10 mouse cellular contexts compared by ENCODE assay signal in genomic region chr11:98448191-98448790, GRCm38 (mm10). TPM values are rescaled to one million over a fixed set of nuclear protein-coding genes. Genes with fewer than 3 reads are reported as not detected.
DNase-seq lines count a peak whose midpoint lies in the region; ATAC-seq lines count a peak whose summit lies in the region.
"Had no signal": no experiment of that assay in that cellular context is flagged by ENCODE, and none has a peak within 500 bp of the region (broad histone marks: within the 10 kb centered on the region; RNA-seq: fewer than 3 reads in every experiment).

No protein-coding gene starts in this region.

- H3K27me3 ChIP-seq in hindbrain, embryonic 10.5 days (ENCODE audit: insufficient read depth, poor library complexity, severe bottlenecking): peaks cover 50% of the 10 kb centered on the region
- peaks cover 23% of the 10 kb centered on the region for H3K27me3 ChIP-seq in hindbrain, embryonic 16.5 days (replicated peaks; ENCODE audit: control insufficient read depth, insufficient read depth, low read length)
- peaks cover 59% of the 10 kb centered on the region for H3K27me3 ChIP-seq in embryonic facial prominence, embryonic 12.5 days

- no peak for ATAC-seq in hindbrain, embryonic 16.5 days
- no peak for ATAC-seq in embryonic facial prominence, embryonic 12.5 days (ENCODE audit: insufficient number of reproducible peaks, insufficient read depth, low FRiP score, low TSS enrichment)
- ATAC-seq: forebrain, embryonic 13.5 days had no signal

- DNase-seq in hindbrain, embryonic 10.5 days (ENCODE audit: low spot score): no peak
- DNase-seq in kidney, postnatal 36 days: peak; percentile 80 to 89
- peak; percentile 30 to 51 for DNase-seq in lung, postnatal 4 days
- no peak for DNase-seq in right cerebral cortex, adult 18-20 months
- DNase-seq in heart, postnatal 4 days: no peak
- DNase-seq in spleen, adult 18-20 months: no peak

- peak overlapping the region; percentile 38 for H3K4me3 ChIP-seq in hindbrain, embryonic 10.5 days
- no peak overlapping the region for H3K4me3 ChIP-seq in hindbrain, embryonic 16.5 days (ENCODE audit: low read length)
- H3K4me3 ChIP-seq in embryonic facial prominence, embryonic 12.5 days: peak overlapping the region; percentile 31; the same call in 1 of the 2 replicates
- H3K4me3 ChIP-seq: forebrain, embryonic 13.5 days; hindbrain, embryonic 15.5 days had no signal

- H3K4me2 ChIP-seq in hindbrain, embryonic 16.5 days (ENCODE audit: low read length): no peak overlapping the region
- peak overlapping the region; percentile 29 for H3K4me2 ChIP-seq in embryonic facial prominence, embryonic 12.5 days (replicated peaks)
- H3K4me2 ChIP-seq: forebrain, embryonic 13.5 days had no signal

- H3K9ac ChIP-seq in hindbrain, embryonic 16.5 days (ENCODE audit: low read depth, low read length): no peak overlapping the region
- no peak overlapping the region for H3K9ac ChIP-seq in embryonic facial prominence, embryonic 12.5 days
- H3K9ac ChIP-seq: forebrain, embryonic 13.5 days; hindbrain, embryonic 15.5 days had no signal

- no peaks in the 10 kb centered on the region for H3K9me3 ChIP-seq in hindbrain, embryonic 10.5 days
- no peaks in the 10 kb centered on the region for H3K9me3 ChIP-seq in hindbrain, embryonic 16.5 days (ENCODE audit: control insufficient read depth, low read length)
- H3K9me3 ChIP-seq in embryonic facial prominence, embryonic 12.5 days: no peaks in the 10 kb centered on the region
- H3K9me3 ChIP-seq: forebrain, embryonic 13.5 days; hindbrain, embryonic 15.5 days had no signal

- no peaks in the 10 kb centered on the region for H3K36me3 ChIP-seq in hindbrain, embryonic 10.5 days
- no peaks in the 10 kb centered on the region for H3K36me3 ChIP-seq in hindbrain, embryonic 16.5 days (ENCODE audit: control insufficient read depth, insufficient read depth, low read length)
- H3K36me3 ChIP-seq in embryonic facial prominence, embryonic 12.5 days: no peaks in the 10 kb centered on the region
- H3K36me3 ChIP-seq: hindbrain, embryonic 15.5 days had no signal

- H3K4me1 ChIP-seq in hindbrain, embryonic 10.5 days (replicated peaks): peaks cover 37% of the 10 kb centered on the region
- H3K4me1 ChIP-seq in hindbrain, embryonic 16.5 days (ENCODE audit: control insufficient read depth, insufficient read depth, low read depth, low read length): peaks cover 4% of the 10 kb centered on the region; the same call in 1 of the 2 replicates
- peaks cover 14% of the 10 kb centered on the region for H3K4me1 ChIP-seq in embryonic facial prominence, embryonic 12.5 days

- WGBS in hindbrain, embryonic 10.5 days: 41% methylated on average over 13 of the region's 13 CpGs
- WGBS in hindbrain, embryonic 16.5 days: 35% methylated on average over 11 of the region's 13 CpGs
- WGBS in embryonic facial prominence, embryonic 12.5 days: 35% methylated on average over 11 of the region's 13 CpGs

- H3K27ac ChIP-seq in hindbrain, embryonic 10.5 days: 0 out of 2 replicates have a peak overlapping the region, but pooled peaks have one; percentile 74
- H3K27ac ChIP-seq in hindbrain, embryonic 16.5 days (ENCODE audit: low read depth, low read length): no peak overlapping the region
- no peak overlapping the region for H3K27ac ChIP-seq in embryonic facial prominence, embryonic 12.5 days
- H3K27ac ChIP-seq: forebrain, embryonic 13.5 days; hindbrain, embryonic 15.5 days had no signal

RNA-seq across cellular contexts. Expression of gene Grb7, which starts 2.1 kb away (rescaled TPM):
- 3.6 and 8.6 TPM in 2 replicates for polyA plus RNA-seq in hindbrain, embryonic 10.5 days (2016; fragmentation: Nextera tagmentation; extraction: Ambion mirVana)
- 1.3 and 2.5 TPM in 2 replicates for polyA plus RNA-seq in hindbrain, embryonic 16.5 days (2015; fragmentation: Nextera tagmentation; extraction: Ambion mirVana)
- polyA plus RNA-seq in embryonic facial prominence, embryonic 12.5 days (2016; fragmentation: Nextera tagmentation; extraction: Ambion mirVana): 7.3 and 7.7 TPM in 2 replicates
- total RNA-seq in heart, postnatal 4 days (2021): not detected

RNA-seq across cellular contexts. Expression of gene Mien1, which starts 9.5 kb away (rescaled TPM):
- 120 and 161 TPM in 2 replicates for polyA plus RNA-seq in hindbrain, embryonic 10.5 days (2016; fragmentation: Nextera tagmentation; extraction: Ambion mirVana)
- 250 and 276 TPM in 2 replicates for polyA plus RNA-seq in hindbrain, embryonic 16.5 days (2015; fragmentation: Nextera tagmentation; extraction: Ambion mirVana)
- polyA plus RNA-seq in embryonic facial prominence, embryonic 12.5 days (2016; fragmentation: Nextera tagmentation; extraction: Ambion mirVana): 78.4 and 85.6 TPM in 2 replicates
- 10 to 100 TPM; 46.9 to 49.0 TPM for total RNA-seq in heart, postnatal 4 days (2021)

RNA-seq across cellular contexts. Expression of gene Erbb2, which starts 36.0 kb away (rescaled TPM):
- 23.3 TPM in 2 replicates for polyA plus RNA-seq in hindbrain, embryonic 10.5 days (2016; fragmentation: Nextera tagmentation; extraction: Ambion mirVana)
- 6.6 and 10.0 TPM in 2 replicates for polyA plus RNA-seq in hindbrain, embryonic 16.5 days (2015; fragmentation: Nextera tagmentation; extraction: Ambion mirVana)
- 47.4 and 49.4 TPM in 2 replicates for polyA plus RNA-seq in embryonic facial prominence, embryonic 12.5 days (2016; fragmentation: Nextera tagmentation; extraction: Ambion mirVana)
- 10 to 100 TPM; 24.1 to 27.0 TPM for total RNA-seq in heart, postnatal 4 days (2021)

RNA-seq across cellular contexts. Expression of gene Pgap3, which starts 48.0 kb away (rescaled TPM):
- polyA plus RNA-seq in hindbrain, embryonic 10.5 days (2016; fragmentation: Nextera tagmentation; extraction: Ambion mirVana): 9.3 and 9.8 TPM in 2 replicates
- 8.2 and 9.3 TPM in 2 replicates for polyA plus RNA-seq in hindbrain, embryonic 16.5 days (2015; fragmentation: Nextera tagmentation; extraction: Ambion mirVana)
- 9.8 and 10.4 TPM in 2 replicates for polyA plus RNA-seq in embryonic facial prominence, embryonic 12.5 days (2016; fragmentation: Nextera tagmentation; extraction: Ambion mirVana)
- total RNA-seq in heart, postnatal 4 days (2021): 10 to 100 TPM; 19.6 to 20.5 TPM

Comparison
In these comparisons a context has a peak if more than half of its experiments do, and no peak if none do; other contexts are left out.
1. DNase-seq: peak in kidney, postnatal 36 days (2 of 2) and lung, postnatal 4 days (2 of 2); none in hindbrain, embryonic 10.5 days (single experiment), right cerebral cortex, adult 18-20 months (single experiment), heart, postnatal 4 days (single experiment) and spleen, adult 18-20 months (0 of 2).